Mouse (Mus musculus): ENCODE results near the gene Cpne1. TPM values are rescaled to one million over a fixed set of nuclear protein-coding genes. Genes with fewer than 3 reads are reported as not detected.

Gene Cpne1
- total RNA-seq, 2 experiments from 2014 or later, result 8.2 to 10.9 TPM

DNA sequence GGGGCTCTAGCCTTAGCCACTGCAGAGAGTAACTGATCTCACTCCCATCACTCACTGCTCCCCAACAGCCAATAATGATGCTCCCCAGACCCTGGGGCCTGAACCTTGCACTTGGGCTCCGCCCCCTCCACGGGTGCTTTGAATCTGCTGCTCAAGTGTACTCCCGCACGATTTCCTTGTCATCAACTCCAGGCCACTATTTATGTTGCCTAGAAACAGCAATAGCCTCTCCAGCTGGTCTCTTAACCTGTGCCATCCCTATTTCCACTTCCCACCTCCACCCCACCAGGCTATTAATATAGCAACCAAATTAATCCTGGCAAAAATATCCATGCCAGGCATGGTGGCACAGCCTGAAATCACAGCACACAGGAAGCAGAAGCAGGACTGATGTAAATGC lies 32.1 kb downstream of the Cpne1 start:
- no peak for DNase-seq

DNA sequence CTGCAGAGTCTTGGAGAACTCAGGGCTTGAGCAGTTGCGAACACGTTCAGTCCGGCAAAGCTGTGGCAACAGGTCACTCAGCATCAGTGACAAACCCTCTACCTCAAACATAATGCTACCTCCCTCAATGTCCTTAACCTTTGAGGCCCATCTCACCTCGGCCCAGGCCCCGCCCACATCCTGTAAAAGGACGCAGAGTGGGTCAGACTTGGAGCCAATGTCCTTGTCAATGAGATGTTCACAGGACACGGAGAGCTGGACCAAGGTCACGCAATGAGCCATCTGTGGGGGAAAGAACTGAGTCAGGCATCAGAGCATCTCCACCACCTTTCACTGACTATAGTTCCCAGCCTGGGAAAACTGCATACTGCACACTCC lies 32.6 kb downstream of the Cpne1 start:
- DNase-seq, result no peak

DNA sequence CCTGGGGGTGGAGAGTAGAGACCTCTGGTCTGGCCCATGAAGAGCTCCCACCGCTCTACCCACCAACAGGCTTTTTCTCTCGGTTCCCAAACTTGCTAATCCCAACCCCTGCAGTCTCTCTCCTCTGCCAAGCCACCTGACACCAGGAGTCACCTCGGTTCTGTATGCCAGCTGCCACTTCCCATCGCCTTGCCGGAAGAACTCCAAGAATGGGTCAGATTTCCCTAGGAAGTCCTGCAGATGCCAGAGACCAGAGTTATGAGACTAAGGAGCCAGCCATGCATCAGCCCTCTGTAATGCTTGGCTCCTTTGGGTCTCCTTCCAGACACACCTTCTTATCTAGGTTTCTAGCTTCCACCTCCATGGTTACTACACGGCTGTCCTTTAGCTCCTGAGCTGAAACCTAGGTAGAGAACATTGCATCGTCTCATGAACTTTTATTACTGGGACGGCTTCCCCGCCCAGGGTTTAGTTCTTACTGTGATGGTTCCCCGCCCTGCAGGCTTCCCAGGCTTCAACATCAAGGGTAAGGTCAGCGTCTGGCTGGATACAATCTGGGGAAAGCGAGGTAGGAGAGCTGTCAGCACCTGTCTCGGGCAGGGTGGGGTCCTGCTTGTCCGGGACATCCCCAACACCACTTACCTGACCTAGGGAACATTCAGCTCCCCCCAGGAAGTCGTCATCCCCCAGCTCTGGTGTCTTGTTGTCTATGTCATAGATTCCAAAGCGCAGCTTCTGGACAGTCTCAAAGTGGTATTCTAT lies 33.2 kb downstream of the Cpne1 start:
- peak; percentile 49 for DNase-seq

DNA sequence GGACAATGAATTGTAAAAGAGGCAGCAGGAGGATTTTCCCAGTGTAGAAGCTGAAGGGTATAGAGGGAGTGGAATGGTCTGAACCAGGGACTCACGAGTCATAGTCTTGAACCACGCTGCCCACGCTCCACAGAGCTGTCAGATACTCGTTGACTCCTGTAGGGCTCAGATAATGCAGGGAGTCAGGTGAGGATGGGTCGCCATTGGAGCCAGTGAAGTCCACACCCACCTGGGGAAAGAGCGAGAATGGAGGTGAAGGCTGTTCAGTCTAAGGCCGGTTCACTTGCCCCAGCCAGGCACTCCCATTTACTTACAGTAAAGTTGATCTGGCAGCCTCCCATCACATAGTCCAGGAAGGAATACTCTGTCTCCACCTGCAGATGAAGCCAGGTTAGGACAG lies 34.3 kb downstream of the Cpne1 start:
- DNase-seq, result no peak

DNA sequence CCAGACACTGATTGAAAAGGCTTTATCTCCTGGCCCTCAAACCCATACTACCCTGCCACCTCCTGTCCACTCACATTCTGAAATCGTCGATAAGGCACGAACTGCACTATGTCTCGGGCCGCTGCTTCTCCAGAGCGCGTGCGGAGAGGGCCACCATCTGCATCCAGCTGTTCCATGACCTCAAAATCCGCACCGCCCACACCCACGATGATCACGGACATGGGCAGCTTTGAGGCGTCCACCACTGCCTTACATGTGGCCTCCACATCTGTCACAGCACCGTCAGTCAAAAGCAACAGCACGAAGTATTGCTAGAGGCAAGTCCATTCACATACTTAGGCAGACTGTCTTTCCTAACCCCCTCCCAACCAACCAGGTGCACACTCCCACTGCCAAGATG lies 38.0 kb downstream of the Cpne1 start:
- DNase-seq, result no peak

DNA sequence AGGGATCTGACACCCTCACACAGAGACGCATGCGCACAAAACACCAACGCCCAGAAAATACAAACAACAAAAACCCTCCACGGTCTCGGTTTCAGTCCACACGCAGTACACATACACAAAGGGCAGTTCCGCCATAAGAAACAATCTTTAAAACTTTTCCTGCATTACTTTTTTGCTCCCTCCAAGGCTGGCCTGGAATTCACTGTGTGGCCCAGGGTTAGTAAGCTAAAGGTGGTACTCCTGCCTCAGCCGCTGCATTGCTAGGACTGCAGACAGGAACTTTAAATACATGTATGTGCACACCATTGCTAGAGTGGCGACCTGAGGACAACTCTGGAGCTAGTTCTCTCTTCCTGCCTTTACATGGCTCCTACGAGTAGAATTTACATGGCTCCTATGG lies 40.5 kb downstream of the Cpne1 start:
- DNase-seq, result no peak

DNA sequence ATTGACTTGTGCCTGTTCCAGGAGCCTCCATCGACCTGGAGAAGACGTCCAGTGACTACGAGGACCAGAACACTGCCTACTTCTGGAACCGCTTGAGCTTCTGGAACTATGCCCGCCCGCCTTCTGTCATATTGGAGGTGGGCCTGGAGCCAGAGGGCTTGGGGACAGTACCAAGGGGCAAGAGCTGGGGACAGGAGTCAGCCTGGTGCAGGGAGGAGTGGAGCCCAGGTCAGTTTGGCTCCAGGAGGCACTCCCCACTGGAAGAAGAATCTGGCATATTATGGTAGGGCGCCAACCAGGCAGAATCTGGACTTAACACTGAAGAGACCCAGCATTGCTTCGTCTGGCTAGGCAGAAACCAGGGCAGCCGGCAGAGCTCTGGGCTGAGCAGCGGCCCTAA lies 43.8 kb downstream of the Cpne1 start:
- no peak for DNase-seq

DNA sequence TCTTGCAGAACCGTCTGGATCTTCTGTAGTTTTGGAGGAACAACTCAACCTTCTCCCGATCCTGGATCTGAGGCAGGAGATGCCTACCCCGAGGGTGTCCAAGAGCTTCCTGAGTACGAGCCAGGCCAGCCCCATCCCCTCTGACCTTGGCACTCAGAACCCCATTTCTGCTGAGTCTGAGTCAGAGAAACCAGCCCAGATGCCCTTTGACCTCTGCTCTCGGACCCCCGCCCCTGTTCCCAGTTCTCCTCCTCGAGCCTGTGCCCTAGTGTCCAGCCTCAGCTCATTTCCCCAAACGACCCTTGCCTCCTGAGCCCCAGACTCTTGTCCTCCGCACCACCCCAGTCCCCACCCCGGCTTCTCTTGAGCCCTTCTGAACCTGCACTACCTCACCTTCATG lies 45.6 kb downstream of the Cpne1 start:
- DNase-seq, result no peak

DNA sequence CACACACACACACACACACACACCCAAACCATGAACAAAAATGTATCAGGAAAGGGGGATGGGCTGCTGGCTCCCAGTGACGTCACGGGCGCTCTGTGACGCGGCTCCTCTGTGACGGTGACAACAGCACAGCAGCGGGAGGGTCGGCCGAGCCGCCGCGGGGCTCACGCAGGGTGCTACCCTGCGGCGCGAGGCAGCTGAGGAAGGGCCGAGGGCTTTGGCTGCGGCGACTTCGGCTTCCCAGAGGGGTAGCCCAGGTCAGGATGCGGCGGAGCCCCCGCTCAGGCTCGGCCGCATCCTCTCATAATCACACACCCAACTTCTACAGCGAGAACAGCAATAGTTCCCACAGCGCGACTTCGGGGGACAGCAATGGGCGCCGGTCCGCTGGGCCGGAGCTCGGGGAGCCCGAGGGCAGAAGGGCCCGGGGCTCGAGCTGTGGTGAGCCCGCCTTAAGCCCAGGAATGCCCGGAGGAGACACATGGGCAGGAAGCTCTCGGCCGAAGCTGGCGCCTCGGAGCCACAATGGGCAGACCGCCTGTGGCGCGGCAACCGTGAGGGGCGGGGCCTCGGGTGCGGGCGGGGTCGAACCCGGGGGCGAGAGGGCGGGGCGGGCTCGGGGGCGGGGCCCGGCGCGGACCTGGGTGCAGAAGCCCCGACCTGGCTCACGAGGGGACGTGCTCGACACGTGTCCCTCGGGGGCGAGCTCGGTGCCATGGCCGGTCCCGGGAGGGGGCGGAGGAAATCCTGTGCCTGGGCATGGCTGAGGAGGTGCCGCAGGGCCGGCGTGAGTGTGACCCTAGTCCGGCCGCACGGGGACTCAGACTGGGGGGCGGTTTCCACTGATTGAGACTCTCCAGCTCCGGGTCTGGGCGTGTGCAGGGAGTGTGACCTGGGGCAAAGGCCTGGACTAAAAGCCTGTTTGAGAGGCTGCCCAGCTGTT lies 46.4 kb downstream of the Cpne1 start, which contains the start of gene Spag4:
Spag4 (plus strand) TSS at position 77 of the 943 bp plus-strand sequence.
- peak; percentile 68 for DNase-seq

DNA sequence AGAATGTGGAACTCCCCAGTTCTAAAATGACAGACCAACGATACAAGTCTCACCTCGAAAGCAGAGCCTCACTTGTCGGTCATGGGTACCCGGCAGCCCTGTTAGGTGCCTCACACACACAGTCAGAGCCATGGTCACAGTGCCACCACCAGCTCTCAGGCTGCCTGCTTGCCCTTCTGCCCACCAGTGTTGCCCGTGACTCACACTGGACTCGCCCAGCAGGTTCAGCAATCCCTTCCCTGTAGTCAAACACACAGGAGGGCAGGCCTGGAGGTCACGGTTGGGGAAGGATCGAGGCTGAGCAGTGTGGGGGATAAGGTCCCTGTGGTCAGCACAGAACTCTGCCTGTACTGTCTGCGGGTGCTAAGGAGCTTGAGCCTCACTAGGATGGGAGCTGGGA lies 58.9 kb downstream of the Cpne1 start, which contains the start of gene Fer1l4:
Fer1l4 (minus strand) TSS at position 132 of the 400 bp plus-strand sequence.
- DNase-seq, result no peak

DNA sequence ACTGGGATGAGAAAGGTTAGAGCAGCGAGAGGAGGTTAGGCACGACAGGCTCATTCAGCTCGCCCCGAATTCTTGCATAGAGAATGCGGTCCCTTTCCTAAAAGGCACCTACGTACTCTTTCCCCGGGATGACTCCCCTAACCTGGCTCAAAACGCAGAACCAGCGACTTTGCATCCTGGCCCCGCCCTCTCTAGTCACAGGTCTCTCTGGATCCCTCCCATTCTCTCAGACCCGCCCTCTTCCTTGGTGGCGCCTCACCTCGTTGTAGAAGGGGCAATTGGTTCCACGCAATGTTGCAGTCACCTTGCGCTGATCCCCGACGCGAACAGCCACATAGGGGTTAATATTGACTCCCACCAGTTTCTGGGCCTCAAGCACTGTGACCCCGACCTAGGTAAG lies 63.8 kb downstream of the Cpne1 start:
- no peak for DNase-seq

DNA sequence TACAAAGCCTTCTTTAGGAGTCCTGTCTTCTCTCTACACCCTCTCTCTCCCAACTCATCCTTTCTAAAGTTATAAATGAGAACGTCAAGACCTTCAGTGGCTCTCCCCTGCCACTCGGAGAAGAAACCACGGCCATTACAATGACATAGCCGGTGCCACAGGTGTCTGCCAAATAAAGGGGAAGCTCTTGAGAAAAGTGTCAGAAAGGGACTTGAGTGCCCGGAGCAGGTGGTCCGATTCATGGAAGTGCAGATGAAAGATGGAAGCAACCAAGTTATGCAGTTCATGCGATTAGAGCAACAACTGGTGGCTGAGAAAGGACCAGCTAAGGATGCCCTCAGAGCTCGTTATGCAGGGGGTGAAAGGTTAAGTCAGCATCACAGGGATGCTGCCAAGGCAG lies 68.9 kb downstream of the Cpne1 start:
- DNase-seq, result no peak

DNA sequence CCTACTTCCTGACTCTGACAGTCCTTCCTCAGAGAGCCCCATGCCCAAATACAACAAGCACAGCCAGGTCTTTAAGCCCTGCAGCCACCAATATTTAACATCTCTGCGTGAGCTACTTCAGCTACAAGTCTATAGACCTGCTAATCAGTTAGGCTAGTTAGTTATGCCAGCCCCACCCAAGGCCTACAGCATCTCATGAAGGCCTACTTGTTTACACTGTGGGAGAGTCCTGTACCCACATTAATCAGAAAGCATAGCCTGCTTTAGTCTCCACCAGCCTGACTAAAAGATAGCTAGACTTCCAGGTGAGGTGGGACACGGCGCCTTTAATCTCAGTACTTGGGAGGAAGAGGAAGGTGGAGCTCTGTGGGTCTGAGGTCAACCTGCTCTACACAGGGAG lies 72.4 kb downstream of the Cpne1 start:
- no peak for DNase-seq

DNA sequence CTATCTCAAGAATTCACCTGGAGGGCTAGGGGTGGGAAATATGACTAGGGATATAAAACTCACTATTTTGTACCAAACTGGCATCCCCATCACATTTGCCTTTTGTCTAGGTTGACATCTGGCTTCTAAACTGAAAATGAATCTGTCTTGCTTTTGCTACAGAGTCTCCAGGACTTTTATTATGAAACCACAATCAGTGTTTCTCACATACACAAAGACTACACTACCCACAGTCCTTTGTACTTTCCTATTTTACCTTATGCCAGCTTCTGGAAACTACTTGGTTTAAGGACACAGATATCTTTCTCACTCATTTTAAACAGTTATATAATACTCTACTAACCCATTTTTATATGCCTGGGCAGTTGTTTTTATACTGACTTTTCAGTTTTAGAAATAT lies 86.3 kb downstream of the Cpne1 start:
- no peak for DNase-seq

Other genes with a start within 250 kb of the Cpne1 start
- 100 to 1,000 TPM; 140 to 156 TPM for gene Uqcc1, start 181.7 kb downstream of the Cpne1 start, total RNA-seq (2021)
- not detected for gene Gm15557, start 171.2 kb downstream of the Cpne1 start, total RNA-seq (2021)
- not detected for gene Gdf5, start 166.6 kb downstream of the Cpne1 start, total RNA-seq (2021)
- gene Cep250, start 155.5 kb downstream of the Cpne1 start, total RNA-seq (2021), result 1 to 10 TPM; 3.6 to 5.9 TPM
- gene 6430550D23Rik, start 104.0 kb downstream of the Cpne1 start, total RNA-seq (2021), result under 1 TPM; 0.51 to 0.54 TPM
- 10 to 100 TPM; 44.6 to 51.7 TPM for gene Ergic3, start 103.9 kb downstream of the Cpne1 start, total RNA-seq (2021)
- not detected for gene Fer1l4, start 59.0 kb downstream of the Cpne1 start, total RNA-seq (2021)
- under 1 TPM; 0.13 to 0.31 TPM for gene Spag4, start 46.8 kb downstream of the Cpne1 start, total RNA-seq (2021)
- gene Rbm12, start within 50 bp of the Cpne1 start, total RNA-seq (2021), result 1 to 10 TPM; 6.3 TPM
- gene Gm28036, start 15.1 kb upstream of the Cpne1 start, total RNA-seq (2021), result 1 to 10 TPM; 4.9 to 5.6 TPM
- 100 to 1,000 TPM; 206 to 210 TPM for gene Romo1, start 32.1 kb upstream of the Cpne1 start, total RNA-seq (2021)
- gene Nfs1, start 32.2 kb upstream of the Cpne1 start, total RNA-seq (2021), result 10 to 100 TPM; 74.2 to 80.6 TPM
- gene Rbm39, start 68.3 kb upstream of the Cpne1 start, total RNA-seq (2021), result 10 to 100 TPM; 95.5 to 96.8 TPM
- 10 to 100 TPM; 20.1 to 20.8 TPM for gene Phf20, start 84.5 kb upstream of the Cpne1 start, total RNA-seq (2021)
- gene Cnbd2, start 200.3 kb upstream of the Cpne1 start, total RNA-seq (2021), result under 1 TPM; 0.84 to 0.91 TPM
- gene Scand1, start 200.7 kb upstream of the Cpne1 start, total RNA-seq (2021), result 10 to 100 TPM; 58.5 to 59.5 TPM